Mouse (Mus musculus) myocyte (in vitro differentiated cells): ENCODE measurements around the gene Hcfc1. TPM values are rescaled to one million over a fixed set of nuclear protein-coding genes. Genes with fewer than 3 reads are reported as not detected.

Source experiments
- H3K27me3 ChIP-seq: one replicate; pipeline ENCODE4 v1.6.1; 2011; ENCODE audit not compliant: control insufficient read depth, insufficient read depth, insufficient read length
- H3K36me3 ChIP-seq: one replicate; pipeline ENCODE4 v1.6.1; 2011; ENCODE audit not compliant: control insufficient read depth, insufficient read depth
- H3K4me2 ChIP-seq: one replicate; pipeline ENCODE4 v1.6.1; 2011; ENCODE audit warnings: low read depth, control low read depth
- H3K4me3 ChIP-seq: one replicate; pipeline ENCODE4 v1.5.1; 2011; ENCODE audit warnings: mild to moderate bottlenecking, control low read depth, moderate library complexity
- H3K79me2 ChIP-seq: one replicate; pipeline ENCODE4 v1.6.1; 2011; ENCODE audit not compliant: control insufficient read depth, insufficient read depth
- H3ac ChIP-seq: one replicate; pipeline ENCODE4 v1.6.1; 2011; ENCODE audit not compliant: control insufficient read depth, insufficient read length
- CEBPB ChIP-seq: IDR thresholded peaks from 2 replicates; pipeline ENCODE4 v1.6.1; 2011; ENCODE audit warnings: mild to moderate bottlenecking, moderate library complexity; ENCODE audit not compliant: poor library complexity, insufficient read depth, severe bottlenecking
- E2F4 ChIP-seq: IDR thresholded peaks from one replicate; pipeline ENCODE4 v1.6.1; 2011; ENCODE audit warnings: mild to moderate bottlenecking, control low read depth, moderate library complexity; ENCODE audit not compliant: insufficient read depth
- MAX ChIP-seq: IDR thresholded peaks from one replicate; pipeline ENCODE4 v1.6.1; 2011; ENCODE audit warnings: low read depth, mild to moderate bottlenecking, control low read depth
- MYOD1 ChIP-seq, 3 experiments: IDR thresholded peaks; one replicate each; pipeline ENCODE4 v1.6.1; 2011; ENCODE audit warnings: control low read depth in 2 of 3, low read depth in 2 of 3, mild to moderate bottlenecking in 2 of 3, moderate library complexity in 1 of 3; ENCODE audit not compliant: insufficient read length in 2 of 3, control insufficient read depth in 1 of 3
- MYOG ChIP-seq, 3 experiments: IDR thresholded peaks; one replicate each; pipeline ENCODE4 v1.6.1; 2011; ENCODE audit warnings: control low read depth in 2 of 3, low read depth in 2 of 3, mild to moderate bottlenecking in 2 of 3; ENCODE audit not compliant: insufficient read length in 2 of 3, control insufficient read depth in 1 of 3, insufficient read depth in 1 of 3
- POLR2A ChIP-seq: IDR thresholded peaks from one replicate; pipeline ENCODE4 v1.6.1; 2011; ENCODE audit warnings: low read depth, mild to moderate bottlenecking, control low read depth, moderate library complexity; ENCODE audit not compliant: insufficient read length
- POLR2AphosphoS2 ChIP-seq: IDR thresholded peaks from one replicate; pipeline ENCODE4 v1.6.1; 2011; ENCODE audit warnings: low read depth, control low read depth; ENCODE audit not compliant: insufficient read length
- REST ChIP-seq: IDR thresholded peaks from one replicate; pipeline ENCODE4 v1.6.1; 2011; ENCODE audit warnings: mild to moderate bottlenecking, control low read depth, moderate library complexity; ENCODE audit not compliant: insufficient read depth, insufficient read length
- SRF ChIP-seq: IDR thresholded peaks from one replicate; pipeline ENCODE4 v1.6.1; 2011; ENCODE audit warnings: low read depth; ENCODE audit not compliant: control insufficient read depth, insufficient read length
- TCF12 ChIP-seq: IDR thresholded peaks from one replicate; pipeline ENCODE4 v1.6.1; 2011; ENCODE audit warnings: mild to moderate bottlenecking, control low read depth; ENCODE audit not compliant: poor library complexity, insufficient read depth, severe bottlenecking
- TCF3 ChIP-seq: IDR thresholded peaks from one replicate; pipeline ENCODE4 v1.6.1; 2011; ENCODE audit warnings: low read depth, control low read depth; ENCODE audit not compliant: insufficient read length
- USF1 ChIP-seq: IDR thresholded peaks from one replicate; pipeline ENCODE4 v1.6.1; 2011; ENCODE audit warnings: low read depth, mild to moderate bottlenecking, control low read depth, moderate library complexity
- polyA plus RNA-seq: library from polyadenylated mRNA; unstranded; fragments of >200 nt; fragmentation: generic; extraction: Trizol; gene quantifications from one replicate; pipeline ENCODE4 v1.2.1, GENCODE M21; 2012; ENCODE audit warnings: missing spikeins

Gene Hcfc1
- polyA plus RNA-seq, 1 experiment: 38.1 TPM

GRCm38 (mm10) chrX:73914827-73915703 lies 51.1 kb downstream of the Hcfc1 start:
- no peak for TF ChIP-seq E2F4
- peak; percentile 63 for TF ChIP-seq POLR2A
- H3K79me2 ChIP-seq: no peaks in the 10 kb centered on the region
- H3ac ChIP-seq: no peak overlapping the region
- H3K4me3 ChIP-seq: no peak overlapping the region
- no peaks in the 10 kb centered on the region for H3K27me3 ChIP-seq
- no peaks in the 10 kb centered on the region for H3K36me3 ChIP-seq
- H3K4me2 ChIP-seq: peak overlapping the region; percentile 61

DNA sequence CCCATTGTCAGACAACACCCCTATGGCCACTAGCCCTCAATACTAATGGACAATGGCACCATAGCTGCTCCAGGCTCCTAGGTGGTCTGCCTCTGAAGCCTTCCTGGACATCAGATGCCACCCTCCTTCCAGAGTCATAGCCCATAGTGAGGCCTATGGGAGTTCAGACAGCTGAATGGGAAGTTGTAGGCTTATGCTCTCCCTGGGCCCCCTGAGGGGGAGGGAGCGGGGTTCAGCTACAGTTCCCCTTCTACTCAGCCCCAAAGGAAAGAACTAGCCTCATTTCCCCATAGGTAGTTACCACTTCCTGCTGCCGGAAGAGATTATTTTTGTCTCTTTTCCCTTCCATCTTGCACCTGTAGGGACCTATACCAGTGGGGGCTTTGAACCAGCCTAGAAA lies 54.6 kb downstream of the Hcfc1 start:
- no peak overlapping the region for H3K4me3 ChIP-seq
- no peaks in the 10 kb centered on the region for H3K79me2 ChIP-seq
- TF ChIP-seq USF1: no peak
- TF ChIP-seq POLR2AphosphoS2: no peak
- no peak for TF ChIP-seq CEBPB
- TF ChIP-seq POLR2A: no peak
- TF ChIP-seq SRF: no peak
- no peak for TF ChIP-seq TCF3
- TF ChIP-seq REST: no peak
- no peak for TF ChIP-seq E2F4
- no peak for TF ChIP-seq MYOD1 (IDR thresholded peaks at IDR 0.05; ENCODE audit: control insufficient read depth in 1 of 3, insufficient read length in 2 of 3, low read depth in 2 of 3)
- no peak for TF ChIP-seq MYOG (IDR thresholded peaks at IDR 0.05; ENCODE audit: control insufficient read depth in 1 of 3, insufficient read depth in 1 of 3, insufficient read length in 2 of 3, low read depth in 2 of 3)
- no peak for TF ChIP-seq TCF12
- TF ChIP-seq MAX: no peak
- no peak overlapping the region for H3K4me2 ChIP-seq
- no peaks in the 10 kb centered on the region for H3K27me3 ChIP-seq
- no peaks in the 10 kb centered on the region for H3K36me3 ChIP-seq
- no peak overlapping the region for H3ac ChIP-seq

GRCm38 (mm10) chrX:73911156-73911555 lies 55.0 kb downstream of the Hcfc1 start:
- Histone ChIP-seq H3K36me3 (no peaks in the 10 kb centered on the region), H3K4me2 (no peak overlapping the region), H3ac (no peak overlapping the region), H3K27me3 (no peaks in the 10 kb centered on the region), H3K4me3 (no peak overlapping the region), H3K79me2 (no peaks in the 10 kb centered on the region)
- TF ChIP-seq POLR2AphosphoS2: no peak
- TF ChIP-seq REST: no peak
- TF ChIP-seq TCF12: no peak
- no peak for TF ChIP-seq MAX
- no peak for TF ChIP-seq MYOD1 (IDR thresholded peaks at IDR 0.05; ENCODE audit: control insufficient read depth in 1 of 3, insufficient read length in 2 of 3, low read depth in 2 of 3)
- no peak for TF ChIP-seq CEBPB
- no peak for TF ChIP-seq USF1
- no peak for TF ChIP-seq MYOG (IDR thresholded peaks at IDR 0.05; ENCODE audit: control insufficient read depth in 1 of 3, insufficient read depth in 1 of 3, insufficient read length in 2 of 3, low read depth in 2 of 3)
- TF ChIP-seq E2F4: no peak
- no peak for TF ChIP-seq SRF
- TF ChIP-seq POLR2A: no peak
- no peak for TF ChIP-seq TCF3

DNA sequence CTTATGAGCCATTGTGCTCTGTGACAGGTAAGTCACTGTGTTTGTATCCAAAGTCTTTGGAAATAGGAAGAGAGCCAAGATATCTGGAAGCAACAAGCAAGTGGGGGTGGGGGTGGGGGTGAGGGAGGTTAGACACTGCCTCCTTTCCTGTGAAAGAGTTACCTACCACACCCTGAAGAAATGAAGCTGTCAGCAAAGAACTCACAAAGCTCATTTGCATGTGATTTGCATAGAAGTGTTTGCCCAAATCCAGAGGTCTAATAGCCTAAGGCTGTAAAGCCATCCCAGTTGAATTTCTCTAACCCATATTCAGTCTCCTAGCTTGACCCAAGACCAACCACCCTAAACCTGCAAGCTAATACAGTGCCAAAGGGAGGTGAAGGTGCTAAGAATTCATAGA lies 55.7 kb downstream of the Hcfc1 start:
- Histone ChIP-seq H3K4me2 (no peak overlapping the region), H3ac (no peak overlapping the region), H3K79me2 (no peaks in the 10 kb centered on the region), H3K4me3 (no peak overlapping the region), H3K27me3 (no peaks in the 10 kb centered on the region), H3K36me3 (no peaks in the 10 kb centered on the region)
- TF ChIP-seq MYOG (IDR thresholded peaks at IDR 0.05; ENCODE audit: control insufficient read depth in 1 of 3, insufficient read depth in 1 of 3, insufficient read length in 2 of 3, low read depth in 2 of 3) (no peak), USF1 (no peak), POLR2A (no peak), TCF12 (no peak), SRF (no peak), E2F4 (no peak), POLR2AphosphoS2 (no peak), CEBPB (no peak), MAX (no peak), MYOD1 (IDR thresholded peaks at IDR 0.05; ENCODE audit: control insufficient read depth in 1 of 3, insufficient read length in 2 of 3, low read depth in 2 of 3) (no peak), REST (no peak), TCF3 (no peak)

DNA sequence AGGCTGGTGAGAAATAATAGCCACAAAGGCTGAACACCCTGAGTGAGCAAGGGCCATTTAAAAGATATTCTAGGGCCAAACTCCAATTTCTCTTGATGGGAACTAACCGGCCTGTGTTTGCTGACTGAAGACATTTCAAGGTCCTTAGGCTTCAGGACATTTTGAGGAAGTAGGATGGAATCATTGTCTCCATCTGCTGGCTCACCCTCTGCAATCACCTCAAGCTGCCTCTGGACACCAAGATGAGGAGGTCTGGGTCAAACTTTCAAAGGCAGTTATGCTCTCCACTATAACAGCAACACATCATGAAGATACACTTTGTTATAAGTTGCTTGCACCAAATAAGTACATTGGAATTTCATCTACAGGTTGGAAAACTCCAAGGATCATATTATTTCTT lies 56.1 kb downstream of the Hcfc1 start:
- no peak overlapping the region for H3K4me2 ChIP-seq
- H3K4me3 ChIP-seq: no peak overlapping the region
- H3K27me3 ChIP-seq: no peaks in the 10 kb centered on the region
- no peaks in the 10 kb centered on the region for H3K36me3 ChIP-seq
- TF ChIP-seq SRF: no peak
- no peak for TF ChIP-seq POLR2A
- no peak for TF ChIP-seq TCF3
- TF ChIP-seq MAX: no peak
- no peak for TF ChIP-seq E2F4
- TF ChIP-seq CEBPB: no peak
- no peak for TF ChIP-seq TCF12
- no peak for TF ChIP-seq MYOG (IDR thresholded peaks at IDR 0.05; ENCODE audit: control insufficient read depth in 1 of 3, insufficient read depth in 1 of 3, insufficient read length in 2 of 3, low read depth in 2 of 3)
- no peak for TF ChIP-seq POLR2AphosphoS2
- no peak for TF ChIP-seq MYOD1 (IDR thresholded peaks at IDR 0.05; ENCODE audit: control insufficient read depth in 1 of 3, insufficient read length in 2 of 3, low read depth in 2 of 3)
- no peaks in the 10 kb centered on the region for H3K79me2 ChIP-seq
- no peak overlapping the region for H3ac ChIP-seq
